Mouse (Mus musculus): ENCODE results near the gene Rps4x.

DNA sequence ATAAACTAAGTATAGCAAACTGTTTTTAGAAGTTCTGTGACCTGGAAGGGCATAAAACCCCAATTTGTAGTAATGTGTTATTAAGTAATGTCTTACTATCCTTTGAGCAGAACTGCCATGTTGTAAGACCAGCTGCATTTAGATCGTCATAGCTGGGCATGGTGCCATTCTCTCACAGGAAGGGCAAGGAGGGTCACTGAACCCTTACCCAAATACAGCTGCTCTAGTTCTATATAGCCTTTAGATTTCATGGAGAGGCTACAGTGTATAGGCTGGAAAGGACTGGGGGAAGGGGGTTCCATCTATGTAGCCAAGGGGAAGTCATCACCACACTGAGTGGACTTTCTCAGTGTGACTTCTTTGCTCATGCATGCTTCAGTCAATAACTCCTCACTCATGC is 48.0 kb downstream of the Rps4x start:
- TF ChIP-seq CEBPB (IDR thresholded peaks at IDR 0.05; ENCODE audit: low read depth), result no peak
- no peak for TF ChIP-seq CTCF (IDR thresholded peaks at IDR 0.05; ENCODE audit: control insufficient read depth, insufficient read depth, insufficient read length)
- no peak for TF ChIP-seq USF1 (IDR thresholded peaks at IDR 0.05; ENCODE audit: low read depth)
- no peak for TF ChIP-seq FOSL1 (IDR thresholded peaks at IDR 0.05; ENCODE audit: insufficient read depth, low read length, poor library complexity, severe bottlenecking)

Measured in C2C12 (cell line).